Mouse (Mus musculus): ENCODE results near the gene Pdzrn3.

GRCm38 (mm10) chr6:101212086-101212485 is 165.6 kb downstream of the Pdzrn3 start:
- TF ChIP-seq CTCF (IDR thresholded peaks at IDR 0.05; ENCODE audit: borderline replicate concordance, insufficient read depth, low read depth, low read length) = no peak
- no peak for TF ChIP-seq POLR2A (IDR thresholded peaks at IDR 0.05; ENCODE audit: borderline replicate concordance, insufficient read depth, low read length)
